Mouse (Mus musculus): ENCODE data around the gene Dmbx1.

DNA sequence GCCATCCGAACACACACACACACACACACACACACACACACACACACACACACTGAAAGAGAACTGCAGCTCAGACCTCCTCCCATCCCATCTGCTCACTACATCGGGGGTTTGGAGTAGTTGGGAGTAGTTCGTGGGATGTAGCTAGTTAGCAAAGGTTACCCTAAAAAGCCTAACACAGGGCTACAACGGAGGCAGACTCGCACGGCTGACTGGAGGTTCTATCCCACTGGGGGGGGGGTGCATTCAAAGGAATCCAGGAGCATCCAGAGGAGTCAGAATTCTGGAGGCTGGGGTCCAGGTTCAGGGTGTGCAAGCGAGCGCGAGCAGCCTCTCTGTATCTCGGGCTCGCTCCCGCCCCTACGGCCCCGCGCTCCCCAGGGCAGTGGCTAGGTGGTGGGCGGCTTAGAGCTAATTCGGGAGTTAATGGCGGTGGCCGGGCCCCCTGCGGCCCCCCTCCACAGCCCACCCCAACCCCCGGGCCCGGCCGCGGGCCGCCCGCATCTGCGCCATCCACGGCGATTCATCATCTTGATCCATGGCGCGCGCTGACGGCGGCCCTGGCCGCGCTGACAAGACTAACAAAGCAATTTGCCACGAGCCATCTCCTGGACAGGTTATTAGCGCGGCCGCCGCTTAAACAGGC is 4.1 kb upstream of the Dmbx1 start:
- TF ChIP-seq ZNF384 (IDR thresholded peaks at IDR 0.05; ENCODE audit: low read depth, low read length) (no peak), ZC3H11A (IDR thresholded peaks at IDR 0.05; ENCODE audit: borderline replicate concordance, low read depth, low read length) (no peak), HCFC1 (IDR thresholded peaks at IDR 0.05; ENCODE audit: borderline replicate concordance, insufficient read depth, low read length) (no peak), MAFK (IDR thresholded peaks at IDR 0.05; ENCODE audit: insufficient read depth, low read depth, low read length) (no peak), CHD2 (IDR thresholded peaks at IDR 0.05; ENCODE audit: low read depth, low read length) (no peak)

All from ES-E14 (cell line).